Comparison of ENCODE assay signal across 15 mouse cellular contexts in genomic region chr13:83355341-83355740, GRCm38 (mm10).
DNase-seq lines count a peak whose midpoint lies in the region.
"Had no signal": no experiment of that assay in that cellular context is flagged by ENCODE, and none has a peak within 500 bp of the region (broad histone marks: within the 10 kb centered on the region; RNA-seq: fewer than 3 reads in every experiment).

No protein-coding gene starts in this region.

- intact Hi-C loops in left cerebral cortex, postnatal 4 days (cut with DNase I), result no loop called here

- DNase-seq in layer of hippocampus, adult 11-12 months (ENCODE audit: low spot score), result peak; percentile 36
- no peak for DNase-seq in layer of hippocampus, adult 9-10 months (ENCODE audit: low spot score)
- DNase-seq in layer of hippocampus, adult 18-20 months (ENCODE audit: low spot score in 2 of 2), result peak; percentile 16 to 63
- DNase-seq in left cerebral cortex, postnatal 4 days, result peak; percentile 1
- DNase-seq in adrenal gland, postnatal 14 days, result no peak
- DNase-seq in kidney, postnatal 10 days, result no peak
- DNase-seq in B cell, adult 2 months, result no peak
- DNase-seq: cerebellum, adult 9-10 months; kidney, adult 2 months; kidney, postnatal 14 days; lung, adult 18-20 months; lung, postnatal 14 days; spleen, adult 18-20 months; thymus, adult 18-20 months; thymus, postnatal 4 days had no signal

Comparison
In these comparisons a context has a peak if more than half of its experiments do, and no peak if none do; other contexts are left out.
1. DNase-seq: peak in layer of hippocampus, adult 11-12 months (single experiment), layer of hippocampus, adult 18-20 months (2 of 2) and left cerebral cortex, postnatal 4 days (single experiment); none in layer of hippocampus, adult 9-10 months (single experiment), adrenal gland, postnatal 14 days (single experiment), kidney, postnatal 10 days (single experiment) and B cell, adult 2 months (0 of 2).